Mouse (Mus musculus) heart, adult 8-10 months (tissue): ENCODE measurements at regions not wholly inside any gene's neighbourhood (a gene's known extent, or its start where the extent isn't known, plus 50 kb on each side); places are given as distances from the start of the nearest gene placed in this dataset.
A peak's percentile ranks its signal among the peaks of the same experiment; 100 is the strongest.

Experiments used
- DNase-seq: peaks from one replicate; pipeline ENCODE4 v3.0.0; 2022; ENCODE audit warnings: low spot score

DNA sequence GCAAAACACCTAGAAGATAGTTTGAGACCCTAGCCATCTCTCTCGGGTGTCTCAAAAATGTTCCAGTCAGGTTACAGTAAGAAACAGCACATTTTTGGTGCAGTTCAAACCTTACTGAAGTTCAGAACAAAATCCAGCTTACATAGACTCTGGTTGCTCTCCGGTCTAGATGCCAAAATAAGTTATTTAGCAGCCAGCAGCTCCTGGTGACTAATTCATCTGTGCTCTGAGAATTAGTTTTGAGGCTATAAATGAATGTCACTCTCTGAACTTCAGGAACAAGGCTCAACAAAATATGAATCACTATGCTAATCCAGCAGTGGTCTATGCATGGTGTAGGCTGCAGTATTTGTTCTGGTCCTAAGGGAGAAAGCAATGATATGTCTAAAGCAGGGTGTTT lies 238.6 kb downstream of the Rnf152 start:
- DNase-seq = no peak

DNA sequence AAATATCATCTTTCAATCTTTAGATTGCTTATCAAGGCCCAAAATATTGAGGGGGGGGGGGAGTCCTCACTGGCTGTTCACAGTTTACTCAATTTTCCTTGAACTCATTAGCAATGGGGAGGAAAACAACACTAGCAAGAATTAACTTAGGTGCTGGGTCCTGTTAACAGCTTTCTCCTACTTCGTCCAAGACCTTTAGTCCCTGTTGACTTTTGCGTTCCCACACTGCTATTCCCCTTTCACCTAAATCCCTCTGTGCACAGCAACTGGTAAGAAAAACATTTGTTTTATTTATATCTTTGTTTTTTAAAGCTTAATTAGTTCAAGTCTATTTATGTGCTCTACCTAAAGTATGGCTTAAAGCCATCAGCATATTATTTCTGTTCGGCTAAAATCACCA lies 240.3 kb downstream of the Rnf152 start:
- no peak for DNase-seq

- no peak for DNase-seq
Measured at GRCm38 (mm10) chr1:105115391-105115790, 241.1 kb downstream of the Rnf152 start.

DNA sequence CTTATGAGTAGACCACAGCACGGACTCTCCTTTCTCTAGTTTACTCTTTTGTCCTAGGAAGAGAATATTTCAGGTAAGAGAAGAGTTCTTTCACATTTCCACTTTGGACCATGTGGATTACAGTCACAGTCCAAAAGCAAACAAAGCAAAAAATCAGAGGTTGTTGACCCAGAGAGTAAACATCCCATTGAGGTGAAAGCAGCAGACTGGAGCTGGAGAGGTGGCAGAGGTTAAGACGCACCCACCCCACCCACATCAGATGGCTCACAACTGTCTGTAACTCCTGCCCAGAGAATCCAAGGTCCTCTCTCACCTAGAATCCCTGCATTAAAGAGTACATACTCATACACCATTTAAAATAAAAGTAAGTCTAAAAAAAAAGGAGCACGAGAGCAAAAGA lies 241.7 kb downstream of the Rnf152 start:
- no peak for DNase-seq

DNA sequence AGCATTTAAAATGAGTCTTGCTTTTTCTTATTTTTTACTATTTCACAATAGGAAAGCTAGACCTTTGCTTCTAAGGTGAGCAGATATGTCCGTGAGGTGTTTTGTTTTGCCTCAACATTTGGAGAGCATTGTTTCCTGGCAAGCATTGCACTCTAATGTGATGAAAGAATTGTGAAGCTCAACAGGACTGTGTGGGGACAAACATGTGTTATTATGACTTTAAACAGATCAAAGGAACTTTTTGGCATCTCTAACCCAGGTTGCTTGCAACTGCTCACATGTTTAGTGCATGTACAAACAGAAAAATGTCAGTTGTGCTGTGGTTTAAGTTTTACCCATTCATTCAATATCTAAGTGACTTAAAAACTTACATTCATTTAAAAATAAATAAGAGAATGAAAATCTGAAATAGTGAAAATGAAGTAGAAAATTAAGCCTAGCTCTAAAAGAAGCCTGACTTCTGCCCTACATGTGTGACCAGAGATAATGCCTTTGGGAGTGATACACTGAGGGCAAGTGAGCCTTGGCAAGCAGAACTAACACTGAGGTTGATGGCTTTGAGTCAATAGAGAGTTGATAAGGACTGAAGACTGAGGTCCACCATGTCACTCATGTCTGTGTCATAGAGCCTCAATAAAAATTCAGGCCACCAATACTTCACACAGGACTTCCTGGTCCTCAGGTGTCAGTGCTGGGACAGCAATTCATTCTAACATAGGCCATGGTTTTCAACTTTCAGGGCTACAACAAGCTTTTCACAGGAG lies 243.6 kb downstream of the Rnf152 start:
- DNase-seq = no peak

GRCm38 (mm10) chr1:105111236-105111635 lies 245.3 kb downstream of the Rnf152 start:
- no peak for DNase-seq

- no peak for DNase-seq
Measured at GRCm38 (mm10) chr1:105110581-105111210, 245.8 kb downstream of the Rnf152 start.

DNA sequence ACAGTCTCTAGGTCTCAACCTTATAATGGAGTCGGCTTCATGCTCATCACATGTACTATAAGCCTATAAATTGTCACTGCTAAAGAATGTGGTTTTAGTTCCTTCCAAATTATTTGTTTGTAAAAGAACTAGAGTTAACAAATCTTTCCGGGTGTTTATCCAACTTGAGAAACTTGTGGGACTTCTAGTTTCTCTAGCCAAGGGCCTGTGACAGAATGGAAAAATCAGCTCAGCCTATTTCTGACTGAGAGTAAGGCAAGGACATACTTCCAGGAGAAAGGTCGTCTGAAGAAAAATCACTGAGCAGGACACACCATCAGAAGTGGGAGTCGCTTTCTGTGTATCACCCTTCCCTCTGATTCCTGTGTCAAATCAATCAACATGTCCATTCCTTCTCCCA lies 248.7 kb downstream of the Rnf152 start:
- peak; percentile 30 for DNase-seq

- no peak for DNase-seq
Measured at GRCm38 (mm10) chr1:105107257-105107656, 249.3 kb downstream of the Rnf152 start.

GRCm38 (mm10) chr1:105105211-105105610 lies 251.3 kb downstream of the Rnf152 start:
- DNase-seq = no peak

DNA sequence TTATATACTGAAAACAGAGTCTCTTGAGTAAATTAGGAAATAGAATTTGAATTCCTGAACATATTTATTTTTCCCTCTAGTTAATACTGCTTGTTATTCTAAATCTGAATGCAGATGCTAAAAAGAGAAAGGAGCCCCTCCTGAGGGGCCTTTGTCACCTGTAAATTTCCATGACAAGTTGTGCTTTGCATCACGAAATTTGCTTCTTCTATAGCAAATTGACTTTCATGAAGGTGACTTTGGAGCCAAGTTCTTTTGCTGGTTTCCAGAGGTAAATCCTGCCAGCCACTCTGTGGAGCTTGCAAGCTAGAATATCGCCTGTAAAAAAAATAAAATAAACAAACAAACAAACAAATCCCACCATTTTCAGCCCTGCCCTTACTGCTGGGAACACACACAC lies 261.4 kb downstream of the Rnf152 start:
- no peak for DNase-seq

- DNase-seq = no peak
Measured at GRCm38 (mm10) chr1:105094500-105094899, 262.0 kb downstream of the Rnf152 start.

- DNase-seq = no peak
Measured at GRCm38 (mm10) chr1:105093875-105094274, 262.6 kb downstream of the Rnf152 start.

GRCm38 (mm10) chr1:105093012-105093411 lies 263.5 kb downstream of the Rnf152 start:
- DNase-seq = no peak

DNA sequence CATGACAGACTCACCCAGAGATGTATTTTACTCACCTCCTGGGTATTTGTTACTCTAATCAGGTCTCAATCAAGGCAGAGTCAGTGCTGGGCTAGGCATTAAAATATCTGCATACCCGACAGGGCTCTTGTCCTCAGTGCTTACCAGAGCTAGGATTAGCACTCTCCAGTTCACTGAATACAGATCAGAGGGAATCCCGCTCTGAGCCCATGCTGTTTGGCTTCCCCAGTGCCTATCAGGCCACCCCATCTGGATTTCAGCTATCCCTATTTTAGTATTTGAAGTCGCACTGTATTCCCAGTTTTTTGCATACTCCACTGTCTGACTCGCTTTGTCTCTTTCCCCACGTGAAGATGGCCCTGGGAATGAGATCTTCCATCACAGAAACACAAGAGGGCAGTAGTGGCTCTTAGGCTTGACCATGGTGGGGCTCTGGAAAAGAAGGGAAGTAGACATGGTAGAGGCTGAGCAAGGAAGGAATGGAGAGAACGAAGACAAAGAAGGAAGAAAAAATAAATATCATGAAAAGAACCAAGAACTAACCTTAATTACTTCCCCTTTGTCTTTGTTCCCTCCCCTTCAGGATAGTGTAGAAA lies 264.1 kb downstream of the Rnf152 start:
- DNase-seq = peak; percentile 48

- no peak for DNase-seq
Measured at GRCm38 (mm10) chr1:105088765-105089520, 267.6 kb downstream of the Rnf152 start.

GRCm38 (mm10) chr1:105087623-105088022 lies 268.9 kb downstream of the Rnf152 start:
- DNase-seq = no peak

GRCm38 (mm10) chr1:105084556-105084955 lies 272.0 kb downstream of the Rnf152 start:
- DNase-seq = no peak

DNA sequence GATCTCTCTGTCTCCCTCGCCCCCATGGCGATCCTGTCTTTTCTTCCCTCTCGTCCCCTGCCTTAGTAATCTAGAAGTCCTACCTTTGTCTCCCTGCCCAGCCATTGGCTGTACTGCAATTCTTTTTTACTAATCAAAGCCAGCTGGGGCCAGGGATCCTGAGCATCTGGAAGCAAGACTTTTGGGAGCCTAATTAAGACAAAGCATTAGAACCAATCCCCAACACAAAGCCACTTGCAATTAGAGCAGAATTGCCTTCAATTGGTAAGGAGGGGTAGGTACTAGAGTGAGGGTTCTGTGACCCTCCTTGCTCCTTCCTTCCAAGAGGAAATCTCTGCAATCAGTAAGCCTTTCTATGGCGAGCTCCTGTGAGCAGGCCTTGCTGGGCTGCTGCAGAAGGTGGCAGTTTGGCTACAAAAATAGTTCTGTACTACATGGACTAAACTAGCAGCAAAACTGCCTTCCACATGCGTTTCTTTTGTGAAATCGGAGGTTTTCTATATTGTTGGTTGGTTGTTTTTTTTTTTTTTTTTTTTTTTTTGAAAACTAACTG lies 272.9 kb downstream of the Rnf152 start:
- DNase-seq = no peak

DNA sequence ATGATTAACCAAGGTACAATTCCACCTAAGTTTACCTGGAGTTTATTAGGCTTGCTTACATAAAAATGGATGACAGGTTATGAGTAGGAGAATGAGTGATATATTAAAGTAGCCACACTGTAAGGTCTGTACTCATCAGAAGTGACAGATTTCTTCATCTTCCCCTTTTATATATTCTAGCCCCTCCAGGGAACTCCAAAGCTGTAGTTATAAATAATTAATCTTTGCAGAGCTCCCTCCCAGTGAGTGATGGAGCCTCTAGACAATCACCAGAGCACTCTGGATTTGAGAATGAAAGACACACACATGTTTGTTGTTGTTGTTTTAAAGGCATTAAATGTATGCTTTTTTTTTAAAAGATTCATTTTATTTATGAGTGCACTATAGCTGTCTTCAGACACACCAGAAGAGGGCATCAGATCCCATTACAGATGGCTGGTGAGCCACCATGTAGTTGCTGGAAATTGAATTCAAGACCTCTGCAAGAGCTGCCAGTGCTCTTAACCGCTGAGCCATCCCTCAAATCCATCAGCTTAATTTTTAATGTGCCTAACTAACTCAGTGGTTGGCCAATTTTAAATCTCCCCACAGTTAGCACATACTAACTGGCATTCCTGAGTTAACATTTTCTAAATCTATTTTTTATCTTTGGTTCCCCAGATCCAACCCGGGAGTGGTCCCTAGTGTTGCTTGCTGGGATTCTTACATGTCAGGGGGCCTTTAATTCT lies 273.5 kb downstream of the Rnf152 start:
- DNase-seq = no peak

GRCm38 (mm10) chr1:105081942-105082341 lies 274.6 kb downstream of the Rnf152 start:
- DNase-seq = no peak
